Mouse (Mus musculus) liver, postnatal 0 days (tissue): ENCODE results near the gene Galp. TPM values are rescaled to one million over a fixed set of nuclear protein-coding genes. Genes with fewer than 3 reads are reported as not detected.
"Not testable (repeated sequence)": the region's sequence is repeated elsewhere in the genome, so short reads cannot be mapped to it uniquely, and the experiment has no call there.

Source experiments
- ATAC-seq: fragments of 200-750 bp; cut with Nextera tagmentation; 2 replicates; pipeline ENCODE4 v1.8.0; 2017; ENCODE audit warnings: mild to moderate bottlenecking, moderate library complexity
- DNase-seq: peaks from one replicate; pipeline ENCODE4 v3.0.0-alpha.2; 2016
- H3K27ac ChIP-seq: fragments of 300-500 bp; sonication (generic); 2 replicates; pipeline ENCODE4 v1.5.1; 2014; ENCODE audit warnings: antibody characterized with exemption, moderate library complexity, mild to moderate bottlenecking, low read depth
- H3K27me3 ChIP-seq: fragments of 300-500 bp; sonication (generic); 2 replicates; pipeline ENCODE4 v1.6.1; 2014; ENCODE audit warnings: low read length, control low read depth, mixed read lengths; ENCODE audit not compliant: insufficient read depth
- H3K36me3 ChIP-seq: fragments of 300-500 bp; sonication (generic); replicated peaks from 2 replicates; pipeline ENCODE4 v1.6.1; 2014; ENCODE audit warnings: mild to moderate bottlenecking, control low read depth, low read length, moderate library complexity, mixed read lengths; ENCODE audit not compliant: insufficient read depth
- H3K4me1 ChIP-seq: fragments of 300-500 bp; sonication (generic); 2 replicates; pipeline ENCODE4 v1.6.1; 2014; ENCODE audit warnings: antibody characterized with exemption, mild to moderate bottlenecking, control low read depth; ENCODE audit not compliant: insufficient read depth
- H3K4me2 ChIP-seq: fragments of 300-500 bp; sonication (generic); 2 replicates; pipeline ENCODE4 v1.6.1; 2014; ENCODE audit warnings: low read depth, mild to moderate bottlenecking, low read length, moderate library complexity, mixed read lengths
- H3K4me3 ChIP-seq: fragments of 300-500 bp; sonication (generic); 2 replicates; pipeline ENCODE4 v1.5.1; 2014; ENCODE audit warnings: low read depth, low read length
- H3K9ac ChIP-seq: fragments of 300-500 bp; sonication (generic); replicated peaks from 2 replicates; pipeline ENCODE4 v1.6.1; 2014; ENCODE audit warnings: mild to moderate bottlenecking, moderate library complexity
- H3K9me3 ChIP-seq: fragments of 300-500 bp; sonication (generic); 2 replicates; pipeline ENCODE4 v1.6.1; 2016; ENCODE audit warnings: mild to moderate bottlenecking, control low read depth, low read length, mixed read lengths
- CTCF ChIP-seq: sonication (generic); IDR thresholded peaks from 2 replicates; pipeline ENCODE4 v1.5.1; 2016; ENCODE audit warnings: antibody characterized with exemption, low read depth
- EP300 ChIP-seq: IDR thresholded peaks from 2 replicates; pipeline ENCODE4 v1.6.1; 2016; ENCODE audit warnings: antibody characterized with exemption, low read depth, mild to moderate bottlenecking
- WGBS: fragments of 180-500 bp; shearing (Covaris S2); extraction: QIAGEN DNeasy Blood & Tissue Kit; methylation state at CpG from one replicate; pipeline ENCODE4 v1.1.7; 2014; ENCODE audit not compliant: insufficient replicate concordance; 5-methylcytosine and 5-hydroxymethylcytosine counted together
- polyA plus RNA-seq: library from polyadenylated mRNA; unstranded; fragments of >200 nt; fragmentation: Nextera tagmentation; extraction: Ambion mirVana; gene quantifications from 2 replicates; pipeline ENCODE4 v1.2.1, GENCODE M21; 2015

The Galp gene
- polyA plus RNA-seq, 1 experiment from 2014 or later, result not detected

GRCm38 (mm10) chr7:6239787-6240186 is 42.9 kb downstream of the Galp start:
- Histone ChIP-seq H3K9ac (no peak overlapping the region), H3K27ac (no peak overlapping the region), H3K9me3 (no peaks in the 10 kb centered on the region), H3K27me3 (no peaks in the 10 kb centered on the region), H3K4me3 (no peak overlapping the region), H3K4me2 (no peak overlapping the region), H3K36me3 (no peaks in the 10 kb centered on the region), H3K4me1 (no peaks in the 10 kb centered on the region)
- ATAC-seq (no peak), DNase-seq (no peak)
- WGBS, result 47% methylated on average over 11 of the region's 11 CpGs
- TF ChIP-seq EP300, result no peak
- no peak for TF ChIP-seq CTCF

- H3K4me3 ChIP-seq, H3K9ac ChIP-seq, H3K9me3 ChIP-seq, H3K27me3 ChIP-seq, ATAC-seq, H3K4me2 ChIP-seq, H3K27ac ChIP-seq, H3K4me1 ChIP-seq, H3K36me3 ChIP-seq: not testable (repeated sequence)
- DNase-seq, result peak; percentile 54
- peak; percentile 71 for TF ChIP-seq CTCF
- WGBS, result 3% methylated on average over 1 of the region's 1 CpGs
Observed at GRCm38 (mm10) chr7:6240841-6241425, 44.0 kb downstream of the Galp start.

GRCm38 (mm10) chr7:6244361-6245292 is 47.7 kb downstream of the Galp start:
- Histone ChIP-seq H3K4me2 (no peak overlapping the region), H3K4me1 (no peaks in the 10 kb centered on the region), H3K36me3 (no peaks in the 10 kb centered on the region), H3K9ac (no peak overlapping the region), H3K9me3 (no peaks in the 10 kb centered on the region), H3K27me3 (no peaks in the 10 kb centered on the region), H3K27ac (no peak overlapping the region), H3K4me3 (no peak overlapping the region)
- ATAC-seq (no peak), DNase-seq (no peak)
- 47% methylated on average over 11 of the region's 11 CpGs for WGBS
- no peak for TF ChIP-seq CTCF
- TF ChIP-seq EP300, result no peak

- no peak within 1 kb of the TSS for H3K4me3 ChIP-seq
- no peak for TF ChIP-seq EP300
- TF ChIP-seq CTCF, result no peak
- H3K27ac ChIP-seq, result no peak within 1 kb of the TSS
- no peaks in the 10 kb centered on the region for H3K9me3 ChIP-seq
- no peak for ATAC-seq
- no peak within 1 kb of the TSS for H3K4me2 ChIP-seq
- H3K36me3 ChIP-seq, result no peaks in the 10 kb centered on the region
- no peak for DNase-seq
- no peaks in the 10 kb centered on the region for H3K4me1 ChIP-seq
- no peaks in the 10 kb centered on the region for H3K27me3 ChIP-seq
- WGBS, result 82% methylated on average over 6 of the region's 6 CpGs
- no peak within 1 kb of the TSS for H3K9ac ChIP-seq
Observed at GRCm38 (mm10) chr7:6252410-6252809, 55.5 kb downstream of the Galp start, which contains the start of gene Epp13. Gene Epp13, plus strand, starts transcription at chr7:6252710.

- Histone ChIP-seq H3K27ac (no peak overlapping the region), H3K9me3 (no peaks in the 10 kb centered on the region), H3K27me3 (no peaks in the 10 kb centered on the region), H3K4me3 (no peak overlapping the region), H3K9ac (no peak overlapping the region), H3K4me2 (no peak overlapping the region), H3K36me3 (no peaks in the 10 kb centered on the region), H3K4me1 (no peaks in the 10 kb centered on the region)
- DNase-seq, result no peak
- 77% methylated on average over 5 of the region's 5 CpGs for WGBS
- TF ChIP-seq CTCF (no peak), EP300 (no peak)
- no peak for ATAC-seq
Observed at GRCm38 (mm10) chr7:6254451-6254850, 57.6 kb downstream of the Galp start.

GRCm38 (mm10) chr7:6257386-6257785 is 60.5 kb downstream of the Galp start:
- 72% methylated on average over 4 of the region's 4 CpGs for WGBS
- ATAC-seq, result no peak
- Histone ChIP-seq H3K36me3 (no peaks in the 10 kb centered on the region), H3K4me2 (no peak overlapping the region), H3K27ac (no peak overlapping the region), H3K27me3 (no peaks in the 10 kb centered on the region), H3K9ac (no peak overlapping the region), H3K9me3 (no peaks in the 10 kb centered on the region), H3K4me3 (no peak overlapping the region), H3K4me1 (no peaks in the 10 kb centered on the region)
- TF ChIP-seq EP300 (no peak), CTCF (no peak)
- no peak for DNase-seq
